Mouse (Mus musculus) C2C12 (cell line): ENCODE results near the gene Gps1.

ENCODE experiments used
- CEBPB ChIP-seq: IDR thresholded peaks from one replicate; pipeline ENCODE4 v1.6.1; 2011; ENCODE audit warnings: low read depth, mild to moderate bottlenecking, control low read depth, moderate library complexity
- CTCF ChIP-seq: IDR thresholded peaks from one replicate; pipeline ENCODE4 v1.5.1; 2011; ENCODE audit not compliant: control insufficient read depth, insufficient read depth, insufficient read length
- MYOG ChIP-seq: IDR thresholded peaks from one replicate; pipeline ENCODE4 v1.6.1; 2011; ENCODE audit not compliant: control insufficient read depth, insufficient read length; ENCODE audit errors: extremely low read depth
- USF1 ChIP-seq: IDR thresholded peaks from one replicate; pipeline ENCODE4 v1.6.1; 2011; ENCODE audit warnings: low read depth, mild to moderate bottlenecking, control low read depth, moderate library complexity

DNA sequence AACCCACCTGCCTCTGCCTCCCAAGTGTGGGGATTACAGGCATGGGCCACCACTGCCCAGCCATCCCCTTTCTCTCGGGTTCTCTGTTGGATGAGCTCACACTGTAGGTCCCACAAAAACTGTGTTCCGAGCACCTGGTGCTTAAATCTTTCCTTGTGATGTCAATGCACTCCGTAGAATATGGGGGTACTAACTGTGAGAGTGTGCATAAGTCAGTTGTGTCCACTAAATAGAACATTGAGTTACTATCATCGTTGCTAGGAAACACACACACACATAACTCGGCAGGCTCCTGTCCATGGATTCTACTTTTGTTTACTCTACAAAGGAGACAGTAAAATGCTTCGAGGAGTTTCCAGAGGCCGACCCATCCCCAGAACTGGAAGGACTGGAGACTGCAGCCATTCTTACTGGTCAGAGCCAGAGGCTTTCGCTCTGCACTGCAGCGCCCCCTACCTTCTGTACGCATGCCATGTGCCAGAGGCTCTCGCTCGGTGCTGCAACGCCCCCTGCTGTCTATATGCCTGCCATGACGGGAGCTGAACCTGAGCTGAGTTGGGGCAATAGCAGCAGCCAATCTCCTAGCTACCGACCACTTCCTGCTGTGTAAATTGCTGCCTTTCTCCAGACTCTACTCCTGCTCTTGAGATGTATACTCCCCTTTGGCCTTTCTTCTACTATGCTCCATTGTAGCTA is 8.2 kb upstream of the Gps1 start:
- TF ChIP-seq CEBPB, result no peak
- TF ChIP-seq MYOG, result no peak
- TF ChIP-seq CTCF, result peak; percentile 100
- no peak for TF ChIP-seq USF1
